Mouse (Mus musculus): ENCODE measurements around the gene Ifit1bl1. TPM values are rescaled to one million over a fixed set of nuclear protein-coding genes. Genes with fewer than 3 reads are reported as not detected.
"Not testable (repeated sequence)": the region's sequence is repeated elsewhere in the genome, so short reads cannot be mapped to it uniquely, and the experiment has no call there.

Gene Ifit1bl1
- 1 to 10 TPM in 2 of 4 experiments, under 1 TPM in 2; 0.98 to 1.2 (median 1.0) TPM for total RNA-seq (2022)

GRCm38 (mm10) chr19:34601888-34602287 lies at the start of gene Ifit1bl1:
Gene Ifit1bl1, minus strand, starts transcription at chr19:34601956.
- DNase-seq = not testable (repeated sequence)

DNA sequence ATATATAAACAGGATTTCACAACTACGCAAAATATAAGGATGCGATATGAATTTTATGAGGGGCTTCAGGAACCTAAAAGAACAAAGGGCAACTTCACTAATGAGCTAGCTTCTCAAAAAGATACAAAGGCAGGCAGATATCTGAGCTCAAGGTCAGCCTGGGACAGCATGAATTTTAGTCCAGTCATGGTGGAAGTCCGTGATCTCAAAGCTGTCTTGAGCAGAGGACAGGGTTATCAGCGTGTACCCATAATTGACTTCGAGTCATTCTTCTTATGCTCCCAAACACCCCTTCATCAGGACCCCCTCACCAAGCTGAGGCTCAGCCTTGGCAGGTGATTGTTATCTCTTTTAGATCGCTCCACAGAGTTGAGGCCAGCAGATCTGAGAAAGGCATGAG lies 49.2 kb upstream of the Ifit1bl1 start:
- DNase-seq = no peak

- no peak for DNase-seq
These were observed 48.5 kb upstream of the Ifit1bl1 start for GRCm38 (mm10) chr19:34650276-34650675.

GRCm38 (mm10) chr19:34647630-34648029 lies 45.9 kb upstream of the Ifit1bl1 start:
- DNase-seq = not testable (repeated sequence)

- DNase-seq = no peak
These were observed 40.9 kb upstream of the Ifit1bl1 start for GRCm38 (mm10) chr19:34642616-34643015.

- no peak for DNase-seq
These were observed 38.9 kb upstream of the Ifit1bl1 start, which contains the start of the genes Ifit1bl2 and Ifit1 for GRCm38 (mm10) chr19:34640623-34641022. Gene Ifit1bl2, minus strand, starts transcription at chr19:34640743. Gene Ifit1, plus strand, starts transcription at chr19:34640871.

GRCm38 (mm10) chr19:34636933-34637557 lies 35.3 kb upstream of the Ifit1bl1 start:
- peak; percentile 30 for DNase-seq

- no peak for DNase-seq
These were observed 31.7 kb upstream of the Ifit1bl1 start for GRCm38 (mm10) chr19:34633484-34633883.

DNA sequence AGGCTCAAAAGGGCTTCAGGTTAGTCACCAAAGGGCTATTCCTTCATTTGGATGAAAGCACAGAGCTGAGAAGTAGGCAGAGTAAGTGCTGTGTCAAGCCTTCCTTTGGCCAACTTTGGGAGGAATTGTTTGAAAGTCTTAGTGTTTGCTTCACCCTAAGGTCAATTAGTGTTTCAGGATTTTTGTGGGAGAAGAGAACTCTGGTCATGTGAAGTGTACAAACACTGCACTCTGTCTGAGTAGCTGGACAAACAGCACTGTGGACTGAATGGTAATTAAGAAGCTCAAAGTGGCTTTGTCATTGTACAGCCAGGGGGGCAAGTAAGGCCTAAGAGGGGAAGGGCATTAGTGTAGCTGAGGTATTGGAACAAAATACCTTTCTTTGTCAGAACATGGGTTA lies 29.7 kb upstream of the Ifit1bl1 start:
- no peak for DNase-seq

- no peak for DNase-seq
These were observed 25.7 kb upstream of the Ifit1bl1 start for GRCm38 (mm10) chr19:34627496-34627895.

- DNase-seq = no peak
These were observed 22.9 kb upstream of the Ifit1bl1 start for GRCm38 (mm10) chr19:34624663-34625062.

DNA sequence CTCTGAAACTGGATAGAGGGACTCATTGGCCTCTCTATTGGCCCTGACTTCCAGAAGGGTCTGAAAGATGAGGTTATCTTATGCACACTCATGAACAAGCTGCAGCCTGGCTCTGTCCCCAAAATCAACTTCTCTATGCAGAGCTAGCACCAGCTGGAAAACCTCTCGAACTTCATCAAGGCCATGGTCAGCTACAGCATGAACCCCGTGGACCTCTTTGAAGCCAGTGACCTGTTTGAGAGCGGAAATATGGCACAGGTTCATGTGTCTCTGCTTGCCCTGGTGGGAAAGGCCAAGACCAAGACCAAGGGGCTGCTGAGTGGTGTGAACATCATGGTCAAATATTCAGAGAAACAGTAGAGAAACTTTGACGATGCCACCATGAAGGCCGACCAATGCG lies 22.0 kb upstream of the Ifit1bl1 start:
- DNase-seq = no peak

- DNase-seq = no peak
These were observed 19.1 kb upstream of the Ifit1bl1 start for GRCm38 (mm10) chr19:34620871-34621270.

DNA sequence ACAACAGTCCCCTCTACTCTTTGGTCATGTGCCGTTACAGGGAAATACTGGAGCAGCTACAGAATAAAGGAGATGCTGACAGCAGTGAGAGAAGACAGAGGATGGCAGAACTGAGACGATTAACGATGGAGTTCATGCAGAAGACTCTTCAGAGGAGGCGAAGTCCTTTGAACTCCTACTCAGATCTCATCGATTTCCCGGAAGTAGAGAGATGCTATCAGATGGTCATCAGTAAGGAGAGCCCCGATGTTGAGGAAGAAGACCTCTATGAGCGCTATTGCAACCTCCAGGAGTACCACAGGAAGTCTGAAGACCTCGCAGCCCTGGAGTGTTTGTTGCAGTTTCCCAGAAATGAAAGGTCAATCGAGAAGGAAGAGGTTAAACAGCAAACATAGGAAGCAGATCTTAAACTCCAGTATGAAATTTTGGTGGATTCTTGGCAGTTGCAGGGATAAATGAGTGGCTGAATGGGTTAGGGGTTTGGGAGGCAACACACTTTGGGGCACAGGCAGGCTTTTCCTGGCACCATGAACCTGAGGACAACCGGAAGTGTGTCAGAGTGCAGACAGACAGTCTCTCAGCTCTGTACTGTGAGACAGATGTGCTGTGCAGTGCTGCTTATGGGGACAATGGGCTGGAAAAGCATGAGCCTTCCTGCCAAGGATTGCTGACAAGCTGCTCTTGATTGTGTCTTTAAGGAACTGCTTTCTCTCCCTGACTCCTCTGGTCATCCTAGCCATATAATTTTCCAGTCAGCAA lies 10.7 kb upstream of the Ifit1bl1 start:
- not testable (repeated sequence) for DNase-seq

GRCm38 (mm10) chr19:34610118-34610517 lies 8.4 kb upstream of the Ifit1bl1 start:
- not testable (repeated sequence) for DNase-seq

DNA sequence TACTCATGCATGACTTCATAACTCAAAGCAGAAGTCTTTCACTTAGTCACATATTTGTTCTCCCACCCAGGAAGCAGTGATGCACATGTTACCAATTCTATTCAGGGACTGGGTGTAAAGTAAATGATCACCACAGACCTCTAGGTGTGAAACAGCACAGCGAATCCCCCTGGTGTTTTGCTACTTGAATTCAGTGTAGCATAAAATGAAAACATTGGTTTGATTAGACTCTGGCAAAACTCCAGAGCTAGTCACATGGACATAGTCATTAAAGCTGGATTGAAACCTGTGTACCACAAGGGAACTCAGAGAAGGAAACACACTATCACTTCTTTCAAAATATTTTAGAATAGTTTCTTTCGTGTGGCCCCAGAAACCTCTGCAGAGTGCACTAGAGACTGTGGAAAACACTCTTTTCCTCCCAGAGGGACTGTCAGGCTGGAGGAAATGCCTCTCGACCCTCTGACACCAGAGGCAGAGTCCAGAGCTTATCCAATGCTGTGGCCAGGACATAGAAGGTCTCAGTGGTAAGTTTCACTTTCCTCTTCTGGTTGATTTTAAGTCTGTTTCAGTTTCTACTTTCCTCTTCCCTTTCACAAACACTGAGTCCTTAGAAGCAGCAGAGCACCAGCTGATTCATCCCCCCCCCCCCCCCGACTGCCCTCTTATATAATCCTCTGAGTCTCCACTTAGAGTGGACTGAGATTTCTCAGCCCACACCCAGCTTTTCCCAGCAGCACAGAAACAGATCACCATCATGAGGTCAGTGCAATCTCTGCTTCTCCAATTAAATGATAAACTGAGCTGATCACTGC lies 5.7 kb upstream of the Ifit1bl1 start, which contains the start of gene Ifit3b:
Ifit3b (plus strand) TSS at position 734 of the 815 bp plus-strand sequence.
- DNase-seq = peak; percentile 40

GRCm38 (mm10) chr19:34605472-34605871 lies 3.7 kb upstream of the Ifit1bl1 start:
- DNase-seq = no peak

GRCm38 (mm10) chr19:34599250-34599649 lies 2.5 kb downstream of the Ifit1bl1 start:
- DNase-seq = not testable (repeated sequence)

GRCm38 (mm10) chr19:34598341-34598740 lies 3.4 kb downstream of the Ifit1bl1 start:
- DNase-seq = peak; percentile 46

- no peak for DNase-seq
These were observed 4.9 kb downstream of the Ifit1bl1 start for GRCm38 (mm10) chr19:34596811-34597210.

GRCm38 (mm10) chr19:34594523-34594922 lies 7.2 kb downstream of the Ifit1bl1 start:
- not testable (repeated sequence) for DNase-seq

- no peak for DNase-seq
These were observed 8.3 kb downstream of the Ifit1bl1 start for GRCm38 (mm10) chr19:34593456-34593855.

- no peak for DNase-seq
These were observed 12.8 kb downstream of the Ifit1bl1 start for GRCm38 (mm10) chr19:34588959-34589358.
